Mouse (Mus musculus) E14TG2a.4 (cell line): ENCODE results near the gene Dbn1.

Experiments used
- CTCF ChIP-seq: conservative IDR thresholded peaks from 2 replicates; pipeline ENCODE4 v1.5.1; 2014; ENCODE audit warnings: low read length
- NANOG ChIP-seq: IDR thresholded peaks from 2 replicates; pipeline ENCODE4 v1.6.1; 2014; ENCODE audit warnings: borderline replicate concordance, low read length, mixed read lengths
- POU5F1 ChIP-seq: IDR thresholded peaks from 2 replicates; pipeline ENCODE4 v1.6.1; 2014; ENCODE audit warnings: low read length, borderline replicate concordance

- TF ChIP-seq CTCF (no peak), NANOG (no peak), POU5F1 (no peak)
Measured at GRCm38 (mm10) chr13:55451296-55451695, 36.6 kb downstream of the Dbn1 start.
